Mouse (Mus musculus) adrenal gland, postnatal 36 days (tissue): ENCODE data around the gene Ube2l6. TPM values are rescaled to one million over a fixed set of nuclear protein-coding genes. Genes with fewer than 3 reads are reported as not detected.

ENCODE experiments used
- DNase-seq, 2 experiments: peaks; one replicate each; pipeline ENCODE4 v3.0.0; 2021; ENCODE audit warnings: mixed read lengths in 1 of 2
- long read RNA-seq, 2 experiments: library from polyadenylated mRNA; stranded (forward); transcript quantifications; one replicate each; pipeline ENCODE4 v2.0.0; 2021; ENCODE audit warnings: borderline sequencing depth in 2 of 2
- total RNA-seq, 2 experiments: library from RNA; stranded (reverse); gene quantifications; 2 replicates each; pipeline ENCODE4 v1.2.3; 2021

Gene Ube2l6
- 10 to 100 TPM; 17.1 to 23.1 TPM for total RNA-seq
- long read RNA-seq, experiment 1, transcript Ube2l6-201 (4 exons, 1,560 nt), result major isoform, 26 of 28 reads
- long read RNA-seq, experiment 1, partial matches to known transcripts, result 0 of 28 reads
- long read RNA-seq, experiment 1, other reads (novel, unspliced or antisense), result 2 of 28 reads
- long read RNA-seq, experiment 2, transcript Ube2l6-201 (4 exons, 1,560 nt), result major isoform, 10 of 10 reads
- long read RNA-seq, experiment 2, partial matches to known transcripts, result 0 of 10 reads
- long read RNA-seq, experiment 2, other reads (novel, unspliced or antisense), result 0 of 10 reads

GRCm38 (mm10) chr2:84798493-84798921 lies at the start of gene Ube2l6:
TSS of gene Ube2l6 (plus strand) at chr2:84798828.
- peak; percentile 81 to 87 for DNase-seq

GRCm38 (mm10) chr2:84750115-84750514 lies 48.5 kb upstream of the Ube2l6 start:
- DNase-seq, result no peak

GRCm38 (mm10) chr2:84756245-84756644 lies 42.4 kb upstream of the Ube2l6 start:
- no peak for DNase-seq

- no peak for DNase-seq
Observed at GRCm38 (mm10) chr2:84757026-84757682, 41.5 kb upstream of the Ube2l6 start.

- DNase-seq, result peak in 1 of 2 experiments; percentile 48
Observed at GRCm38 (mm10) chr2:84758542-84759127, 40.0 kb upstream of the Ube2l6 start.

GRCm38 (mm10) chr2:84760777-84761176 lies 37.9 kb upstream of the Ube2l6 start:
- no peak for DNase-seq

GRCm38 (mm10) chr2:84761309-84761708 lies 37.3 kb upstream of the Ube2l6 start:
- DNase-seq, result no peak

GRCm38 (mm10) chr2:84761840-84762239 lies 36.8 kb upstream of the Ube2l6 start:
- DNase-seq, result no peak

GRCm38 (mm10) chr2:84762295-84762694 lies 36.3 kb upstream of the Ube2l6 start:
- no peak for DNase-seq

GRCm38 (mm10) chr2:84762818-84763217 lies 35.8 kb upstream of the Ube2l6 start:
- no peak for DNase-seq

GRCm38 (mm10) chr2:84770501-84770900 lies 28.1 kb upstream of the Ube2l6 start:
- peak in 1 of 2 experiments; percentile 12 for DNase-seq

GRCm38 (mm10) chr2:84772454-84772853 lies 26.2 kb upstream of the Ube2l6 start:
- no peak for DNase-seq

- DNase-seq, result no peak
Observed at GRCm38 (mm10) chr2:84773195-84773594, 25.4 kb upstream of the Ube2l6 start.

- DNase-seq, result peak; percentile 18 to 60
Observed at GRCm38 (mm10) chr2:84774751-84775150, 23.9 kb upstream of the Ube2l6 start.

- no peak for DNase-seq
Observed at GRCm38 (mm10) chr2:84775241-84775640, 23.4 kb upstream of the Ube2l6 start, which contains the start of gene Serping1. TSS of gene Serping1 (minus strand) at chr2:84775444.

- DNase-seq, result peak in 1 of 2 experiments; percentile 7
Observed at GRCm38 (mm10) chr2:84775665-84776064, 23.0 kb upstream of the Ube2l6 start.

GRCm38 (mm10) chr2:84777706-84778105 lies 20.9 kb upstream of the Ube2l6 start:
- no peak for DNase-seq

GRCm38 (mm10) chr2:84779210-84779609 lies 19.4 kb upstream of the Ube2l6 start:
- no peak for DNase-seq

- DNase-seq, result no peak
Observed at GRCm38 (mm10) chr2:84783315-84783714, 15.3 kb upstream of the Ube2l6 start.

- no peak for DNase-seq
Observed at GRCm38 (mm10) chr2:84783840-84784566, 14.6 kb upstream of the Ube2l6 start.

GRCm38 (mm10) chr2:84788316-84788715 lies 10.3 kb upstream of the Ube2l6 start:
- no peak for DNase-seq

- DNase-seq, result no peak
Observed at GRCm38 (mm10) chr2:84790418-84790817, 8.2 kb upstream of the Ube2l6 start.
